Mouse (Mus musculus) Patski (cell line): ENCODE measurements at regions not wholly inside any gene's neighbourhood (a gene's known extent, or its start where the extent isn't known, plus 50 kb on each side); places are given as distances from the start of the nearest gene placed in this dataset.

Experiments
- ATAC-seq: fragments of 100-300 bp; one replicate; pipeline ENCODE4 v1.8.0; 2021
- CTCF ChIA-PET: fragments of 350-600 bp; sonication (Branson Sonifier 250); formaldehyde crosslinking; loops from one replicate; lab custom pipeline; 2022; ENCODE audit warnings: inconsistent platforms; lab: Charles Lee
- POLR2A ChIA-PET: fragments of 350-600 bp; sonication (Branson Sonifier 250); formaldehyde crosslinking; loops from one replicate; lab custom pipeline; 2022; ENCODE audit warnings: antibody characterized with exemption, inconsistent platforms; lab: Charles Lee
- DNase-seq: peaks from one replicate; pipeline ENCODE4 v3.0.0-alpha.2; 2011; ENCODE audit warnings: low read depth, low spot score
- H3K27me3 ChIP-seq: fragments of 371-371 bp; one replicate; pipeline ENCODE4 v1.5.1; 2021
- CTCF ChIP-seq: fragments of 100-300 bp; IDR thresholded peaks from one replicate; pipeline ENCODE4 v1.5.1; 2021
- in situ Hi-C: fragments of 300-500 bp; cut with MboI; formaldehyde crosslinking; loops from 3 replicates; pipeline ENCODE4 v1.11.1; 2018; ENCODE audit warnings: low pct_unique_long_range_greater_than_20kb, mixed read lengths

- no peak for TF ChIP-seq CTCF
- H3K27me3 ChIP-seq, result no peaks in the 10 kb centered on the region
- CTCF ChIA-PET, result no interaction called here
- no peak for DNase-seq
- in situ Hi-C loops, result no loop called here
- no peak for ATAC-seq
- POLR2A ChIA-PET, result interaction anchor here (1.2 kb wide), 1 partner anchor 69 kb away, joined by 3 read pairs; no protein-coding TSS in a partner anchor
Observed at GRCm38 (mm10) chr16:30681421-30681820, 81.9 kb downstream of the Fam43a start.

- in situ Hi-C loops, result no loop called here
- H3K27me3 ChIP-seq, result no peaks in the 10 kb centered on the region
- TF ChIP-seq CTCF, result no peak
- no peak for ATAC-seq
- ChIA-PET POLR2A (no interaction called here), CTCF (no interaction called here)
- no peak for DNase-seq
Observed at GRCm38 (mm10) chr16:30683986-30684385, 84.5 kb downstream of the Fam43a start.

GRCm38 (mm10) chr16:30686536-30686935 is 87.0 kb downstream of the Fam43a start:
- in situ Hi-C loops, result no loop called here

GRCm38 (mm10) chr16:30687225-30687624 is 87.7 kb downstream of the Fam43a start:
- ChIA-PET CTCF (interaction anchor here (1.2 kb wide), 1 partner anchor 10 kb away, joined by 3 read pairs; no protein-coding TSS in a partner anchor), POLR2A (interaction anchor here (0.6 to 1.3 kb wide), 3 partner anchors 64 to 109 kb away, joined by 3 to 5 read pairs (median 4); no protein-coding TSS in a partner anchor)
- ATAC-seq, result no peak
- DNase-seq, result no peak
- in situ Hi-C loops, result no loop called here
- H3K27me3 ChIP-seq, result no peaks in the 10 kb centered on the region
- no peak for TF ChIP-seq CTCF

More at GRCm38 (mm10) chr16:30686536-30686935, 87.0 kb downstream of the Fam43a start:
- no peak for DNase-seq
- ChIA-PET POLR2A (interaction anchor here (0.6 to 0.7 kb wide), 2 partner anchors 65 to 81 kb away, joined by 3 to 4 read pairs; no protein-coding TSS in a partner anchor), CTCF (interaction anchor here (1.2 kb wide), 1 partner anchor 9 kb away, joined by 3 read pairs; no protein-coding TSS in a partner anchor)
- TF ChIP-seq CTCF, result no peak
- no peak for ATAC-seq
- no peaks in the 10 kb centered on the region for H3K27me3 ChIP-seq

- TF ChIP-seq CTCF, result no peak
- peak; percentile 87 for ATAC-seq
- DNase-seq, result no peak
- POLR2A ChIA-PET, result interaction anchor here (0.8 to 1.3 kb wide), 3 partner anchors 87 to 109 kb away, joined by 3 to 5 read pairs (median 5); no protein-coding TSS in a partner anchor
- no peaks in the 10 kb centered on the region for H3K27me3 ChIP-seq
- in situ Hi-C loops, result no loop called here
- CTCF ChIA-PET, result interaction anchor here (1.2 to 1.3 kb wide), 2 partner anchors 10 kb away, joined by 3 to 5 read pairs; no protein-coding TSS in a partner anchor
Observed at GRCm38 (mm10) chr16:30687682-30688081, 88.2 kb downstream of the Fam43a start.

- ATAC-seq (no peak), DNase-seq (no peak)
- H3K27me3 ChIP-seq, result no peaks in the 10 kb centered on the region
- in situ Hi-C loops, result no loop called here
- CTCF ChIA-PET, result no interaction called here
- no peak for TF ChIP-seq CTCF
- POLR2A ChIA-PET, result no interaction called here
Observed at GRCm38 (mm10) chr16:30690531-30690930, 91.0 kb downstream of the Fam43a start.

- DNase-seq (no peak), ATAC-seq (no peak)
- TF ChIP-seq CTCF, result no peak
- POLR2A ChIA-PET, result interaction anchor here (0.7 to 1.0 kb wide), 3 partner anchors 8 to 92 kb away, joined by 3 to 4 read pairs (median 3); no protein-coding TSS in a partner anchor
- in situ Hi-C loops, result no loop called here
- H3K27me3 ChIP-seq, result no peaks in the 10 kb centered on the region
- CTCF ChIA-PET, result interaction anchor here (1.2 to 1.5 kb wide), 2 partner anchors 11 to 181 kb away, joined by 3 to 7 read pairs; no protein-coding TSS in a partner anchor
Observed at GRCm38 (mm10) chr16:30691964-30692363, 92.4 kb downstream of the Fam43a start.

- ATAC-seq (no peak), DNase-seq (no peak)
- ChIA-PET POLR2A (interaction anchor here (1.0 kb wide), 1 partner anchor 7 kb away, joined by 4 read pairs; no protein-coding TSS in a partner anchor), CTCF (interaction anchor here (0.8 to 1.9 kb wide), 4 partner anchors 11 to 183 kb away, joined by 3 to 7 read pairs (median 4); no protein-coding TSS in a partner anchor)
- in situ Hi-C loops, result no loop called here
- no peaks in the 10 kb centered on the region for H3K27me3 ChIP-seq
- no peak for TF ChIP-seq CTCF
Observed at GRCm38 (mm10) chr16:30692541-30693141, 93.1 kb downstream of the Fam43a start.

GRCm38 (mm10) chr16:30693206-30693605 is 93.7 kb downstream of the Fam43a start:
- CTCF ChIA-PET, result interaction anchor here (0.8 to 1.9 kb wide), 3 partner anchors 15 to 182 kb away, joined by 3 to 5 read pairs (median 4); no protein-coding TSS in a partner anchor
- ATAC-seq, result no peak
- no peak for DNase-seq
- TF ChIP-seq CTCF, result no peak
- in situ Hi-C loops, result no loop called here
- H3K27me3 ChIP-seq, result no peaks in the 10 kb centered on the region
- POLR2A ChIA-PET, result no interaction called here

GRCm38 (mm10) chr16:30693839-30694527 is 94.5 kb downstream of the Fam43a start:
- in situ Hi-C loops, result no loop called here
- CTCF ChIA-PET, result interaction anchor here (0.8 to 1.9 kb wide), 3 partner anchors 14 to 32 kb away, joined by 3 to 5 read pairs (median 3); no protein-coding TSS in a partner anchor

More at GRCm38 (mm10) chr16:30693839-30694527, 94.5 kb downstream of the Fam43a start:
- POLR2A ChIA-PET, result no interaction called here
- DNase-seq (no peak), ATAC-seq (no peak)
- no peak for TF ChIP-seq CTCF
- H3K27me3 ChIP-seq, result no peaks in the 10 kb centered on the region
